Mouse (Mus musculus): ENCODE measurements around the gene Snta1. TPM values are rescaled to one million over a fixed set of nuclear protein-coding genes. Genes with fewer than 3 reads are reported as not detected.
A peak's percentile ranks its signal among the peaks of the same experiment; 100 is the strongest.

Gene Snta1
- polyA plus RNA-seq, 1 experiment from 2014 or later = 2.8 TPM

GRCm38 (mm10) chr2:154398267-154398666, 9.6 kb downstream of the Snta1 start:
- no peak for ATAC-seq (ENCODE audit: insufficient read depth, low FRiP score, low TSS enrichment)

GRCm38 (mm10) chr2:154396529-154396928, 11.4 kb downstream of the Snta1 start:
- Histone ChIP-seq H3K9ac (ENCODE audit: low read length) (no peak overlapping the region), H3K4me1 (ENCODE audit: control insufficient read depth, insufficient read depth, low read length) (no peaks in the 10 kb centered on the region), H3K27me3 (ENCODE audit: control insufficient read depth, insufficient read depth, low read length) (no peaks in the 10 kb centered on the region), H3K9me3 (ENCODE audit: control insufficient read depth, low read length) (no peaks in the 10 kb centered on the region), H3K27ac (ENCODE audit: low read depth, low read length) (no peak overlapping the region), H3K4me2 (ENCODE audit: low read depth) (no peak overlapping the region), H3K4me3 (ENCODE audit: low read depth, low read length) (no peak overlapping the region), H3K36me3 (ENCODE audit: control insufficient read depth, insufficient read depth, low read length) (no peaks in the 10 kb centered on the region)
- 88% methylated on average over 2 of the region's 2 CpGs for WGBS
- no peak for DNase-seq (ENCODE audit: low spot score)
- no peak for ATAC-seq (ENCODE audit: insufficient read depth, low FRiP score, low TSS enrichment)

More at GRCm38 (mm10) chr2:154398267-154398666, 9.6 kb downstream of the Snta1 start:
- 88% methylated on average over 7 of the region's 7 CpGs for WGBS
- H3K4me3 ChIP-seq (ENCODE audit: low read depth, low read length) = no peak overlapping the region
- H3K9ac ChIP-seq (ENCODE audit: low read length) = no peak overlapping the region
- no peaks in the 10 kb centered on the region for H3K9me3 ChIP-seq (ENCODE audit: control insufficient read depth, low read length)
- no peak for DNase-seq (ENCODE audit: low spot score)
- H3K27ac ChIP-seq (ENCODE audit: low read depth, low read length) = no peak overlapping the region
- H3K4me2 ChIP-seq (ENCODE audit: low read depth) = no peak overlapping the region
- H3K4me1 ChIP-seq (ENCODE audit: control insufficient read depth, insufficient read depth, low read length) = no peaks in the 10 kb centered on the region
- H3K36me3 ChIP-seq (ENCODE audit: control insufficient read depth, insufficient read depth, low read length) = no peaks in the 10 kb centered on the region
- H3K27me3 ChIP-seq (ENCODE audit: control insufficient read depth, insufficient read depth, low read length) = no peaks in the 10 kb centered on the region

DNA sequence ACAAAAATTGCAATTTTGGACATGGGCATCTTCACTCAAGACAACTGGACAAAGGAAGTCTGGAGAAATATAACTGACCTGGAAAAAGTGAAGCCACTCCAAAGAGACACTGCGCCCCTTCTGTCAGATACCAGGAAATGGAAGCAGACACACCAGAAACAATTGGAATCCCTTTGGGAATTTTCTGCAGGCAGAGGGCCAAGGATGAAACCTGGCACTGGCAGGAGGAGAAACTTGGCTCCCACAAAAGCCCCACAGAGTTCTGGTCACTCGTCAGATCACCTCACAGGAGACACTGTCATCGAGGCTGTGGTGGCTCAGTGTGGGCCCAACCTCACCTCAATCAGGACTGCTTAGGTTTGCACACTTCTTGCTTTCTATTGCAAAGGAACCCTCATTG, 13.3 kb downstream of the Snta1 start:
- H3K27me3 ChIP-seq (ENCODE audit: control insufficient read depth, insufficient read depth, low read length) = no peaks in the 10 kb centered on the region
- no peak overlapping the region for H3K27ac ChIP-seq (ENCODE audit: low read depth, low read length)
- H3K4me3 ChIP-seq (ENCODE audit: low read depth, low read length) = no peak overlapping the region
- no peaks in the 10 kb centered on the region for H3K4me1 ChIP-seq (ENCODE audit: control insufficient read depth, insufficient read depth, low read length)
- no peaks in the 10 kb centered on the region for H3K36me3 ChIP-seq (ENCODE audit: control insufficient read depth, insufficient read depth, low read length)
- no peaks in the 10 kb centered on the region for H3K9me3 ChIP-seq (ENCODE audit: control insufficient read depth, low read length)
- no peak overlapping the region for H3K9ac ChIP-seq (ENCODE audit: low read length)
- WGBS = 87% methylated on average over 3 of the region's 3 CpGs
- no peak for ATAC-seq (ENCODE audit: insufficient read depth, low FRiP score, low TSS enrichment)
- no peak overlapping the region for H3K4me2 ChIP-seq (ENCODE audit: low read depth)
- no peak for DNase-seq (ENCODE audit: low spot score)

DNA sequence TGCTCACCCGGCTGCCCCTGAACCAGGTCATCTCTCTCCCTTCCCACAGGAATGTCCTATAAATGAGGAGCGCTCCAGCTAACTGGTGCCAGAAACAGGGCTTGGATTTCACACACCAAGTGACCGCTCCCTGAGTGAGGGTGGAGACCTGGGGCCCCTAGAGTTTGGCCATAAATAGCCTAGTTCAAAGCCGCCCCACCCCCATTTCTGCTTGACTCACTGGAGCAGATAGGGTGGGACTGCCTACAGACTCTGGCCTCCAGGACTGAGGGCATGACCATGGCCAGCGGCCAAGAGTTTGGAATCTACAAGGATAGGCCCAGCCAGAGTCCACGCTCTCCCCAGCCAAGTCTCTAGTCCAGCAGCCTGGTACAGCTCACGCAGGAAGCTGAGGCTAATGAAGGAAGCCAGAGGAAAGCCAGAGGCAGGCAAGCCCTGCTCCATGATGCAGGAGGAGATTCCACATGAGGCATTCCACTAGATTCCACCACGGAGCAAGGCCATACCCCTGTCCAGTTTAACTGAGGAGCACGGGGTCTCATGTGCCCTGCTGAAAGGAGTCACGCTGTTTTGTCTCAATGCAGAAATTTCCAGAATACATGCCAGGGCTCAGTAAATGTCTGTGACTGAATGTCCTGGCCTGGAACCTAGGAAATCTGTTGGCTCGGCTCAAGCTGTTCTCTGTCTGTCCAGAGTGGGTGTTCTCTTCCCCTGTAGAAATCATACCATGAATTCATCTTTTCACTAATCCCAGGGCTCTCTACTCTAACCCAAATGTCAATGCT, 17.5 kb downstream of the Snta1 start:
- H3K4me2 ChIP-seq (ENCODE audit: low read depth) = no peak overlapping the region
- 77% methylated on average over 11 of the region's 11 CpGs for WGBS
- H3K4me1 ChIP-seq (ENCODE audit: control insufficient read depth, insufficient read depth, low read length) = no peaks in the 10 kb centered on the region
- H3K36me3 ChIP-seq (ENCODE audit: control insufficient read depth, insufficient read depth, low read length) = no peaks in the 10 kb centered on the region
- no peak overlapping the region for H3K9ac ChIP-seq (ENCODE audit: low read length)
- no peak for ATAC-seq (ENCODE audit: insufficient read depth, low FRiP score, low TSS enrichment)
- no peaks in the 10 kb centered on the region for H3K27me3 ChIP-seq (ENCODE audit: control insufficient read depth, insufficient read depth, low read length)
- no peak overlapping the region for H3K4me3 ChIP-seq (ENCODE audit: low read depth, low read length)
- DNase-seq (ENCODE audit: low spot score) = no peak
- H3K27ac ChIP-seq (ENCODE audit: low read depth, low read length) = no peak overlapping the region
- H3K9me3 ChIP-seq (ENCODE audit: control insufficient read depth, low read length) = no peaks in the 10 kb centered on the region

GRCm38 (mm10) chr2:154379103-154379502, 28.8 kb downstream of the Snta1 start:
- H3K4me2 ChIP-seq (ENCODE audit: low read depth) = no peak overlapping the region
- H3K9ac ChIP-seq (ENCODE audit: low read length) = no peak overlapping the region
- no peak overlapping the region for H3K27ac ChIP-seq (ENCODE audit: low read depth, low read length)
- DNase-seq (ENCODE audit: low spot score) (no peak), ATAC-seq (ENCODE audit: insufficient read depth, low FRiP score, low TSS enrichment) (no peak)
- H3K4me3 ChIP-seq (ENCODE audit: low read depth, low read length) = no peak overlapping the region
- H3K9me3 ChIP-seq (ENCODE audit: control insufficient read depth, low read length) = no peaks in the 10 kb centered on the region
- 92% methylated on average over 7 of the region's 7 CpGs for WGBS
- no peaks in the 10 kb centered on the region for H3K4me1 ChIP-seq (ENCODE audit: control insufficient read depth, insufficient read depth, low read length)
- no peaks in the 10 kb centered on the region for H3K36me3 ChIP-seq (ENCODE audit: control insufficient read depth, insufficient read depth, low read length)
- H3K27me3 ChIP-seq (ENCODE audit: control insufficient read depth, insufficient read depth, low read length) = no peaks in the 10 kb centered on the region

- ATAC-seq (ENCODE audit: insufficient read depth, low FRiP score, low TSS enrichment) = no peak
- no peaks in the 10 kb centered on the region for H3K4me1 ChIP-seq (ENCODE audit: control insufficient read depth, insufficient read depth, low read length)
- 72% methylated on average over 6 of the region's 6 CpGs for WGBS
- no peak for DNase-seq (ENCODE audit: low spot score)
- H3K27ac ChIP-seq (ENCODE audit: low read depth, low read length) = no peak overlapping the region
- H3K4me2 ChIP-seq (ENCODE audit: low read depth) = no peak overlapping the region
- no peak overlapping the region for H3K4me3 ChIP-seq (ENCODE audit: low read depth, low read length)
- no peaks in the 10 kb centered on the region for H3K9me3 ChIP-seq (ENCODE audit: control insufficient read depth, low read length)
- H3K36me3 ChIP-seq (ENCODE audit: control insufficient read depth, insufficient read depth, low read length) = no peaks in the 10 kb centered on the region
- H3K27me3 ChIP-seq (ENCODE audit: control insufficient read depth, insufficient read depth, low read length) = no peaks in the 10 kb centered on the region
- H3K9ac ChIP-seq (ENCODE audit: low read length) = no peak overlapping the region
These were observed 32.9 kb downstream of the Snta1 start for GRCm38 (mm10) chr2:154374807-154375601.

DNA sequence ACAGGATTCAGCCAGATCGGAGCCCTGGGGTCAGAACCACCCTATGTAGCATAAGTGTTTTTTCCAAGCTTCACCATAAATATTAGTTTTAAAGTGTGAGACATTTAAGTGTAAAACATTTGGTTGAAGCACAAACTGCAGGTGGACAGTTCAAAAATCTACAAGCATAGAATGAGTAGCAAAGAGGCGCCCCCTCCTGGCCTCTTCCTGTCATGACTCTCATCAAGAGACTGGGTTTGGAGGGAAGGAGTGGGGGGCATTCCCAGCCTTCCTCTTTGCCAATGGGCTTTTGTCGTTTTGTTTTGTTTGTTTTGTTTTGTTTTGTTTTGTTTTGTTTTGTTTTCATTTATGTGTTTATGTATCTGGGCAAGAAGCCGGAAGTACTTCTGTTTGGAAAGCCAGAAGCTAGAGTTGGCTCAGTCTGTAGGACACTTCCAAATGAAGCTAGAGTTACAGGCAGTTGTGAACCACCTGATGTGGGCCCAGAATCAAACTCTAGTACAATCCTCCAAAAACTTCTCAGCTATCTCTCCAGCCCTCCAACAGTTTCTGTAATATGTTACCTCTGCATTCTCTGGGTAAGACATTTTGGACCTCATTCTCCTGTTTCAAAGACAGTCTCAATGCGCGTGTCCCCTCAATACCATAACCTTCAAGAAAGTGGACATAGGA, 33.8 kb downstream of the Snta1 start:
- no peak overlapping the region for H3K27ac ChIP-seq (ENCODE audit: low read depth, low read length)
- DNase-seq (ENCODE audit: low spot score) (peak; percentile 66), ATAC-seq (ENCODE audit: insufficient read depth, low FRiP score, low TSS enrichment) (no peak)
- no peaks in the 10 kb centered on the region for H3K36me3 ChIP-seq (ENCODE audit: control insufficient read depth, insufficient read depth, low read length)
- H3K4me1 ChIP-seq (ENCODE audit: control insufficient read depth, insufficient read depth, low read length) = no peaks in the 10 kb centered on the region
- H3K4me2 ChIP-seq (ENCODE audit: low read depth) = no peak overlapping the region
- no peak overlapping the region for H3K9ac ChIP-seq (ENCODE audit: low read length)
- WGBS = 62% methylated on average over 6 of the region's 6 CpGs
- no peaks in the 10 kb centered on the region for H3K27me3 ChIP-seq (ENCODE audit: control insufficient read depth, insufficient read depth, low read length)
- H3K9me3 ChIP-seq (ENCODE audit: control insufficient read depth, low read length) = no peaks in the 10 kb centered on the region
- H3K4me3 ChIP-seq (ENCODE audit: low read depth, low read length) = no peak overlapping the region

GRCm38 (mm10) chr2:154372842-154373500, 34.9 kb downstream of the Snta1 start, which contains the start of gene Cdk5rap1:
Gene Cdk5rap1, minus strand, starts transcription at chr2:154373010.
- WGBS = 11% methylated on average over 9 of the region's 9 CpGs
- no peaks in the 10 kb centered on the region for H3K9me3 ChIP-seq (ENCODE audit: control insufficient read depth, low read length)
- H3K4me2 ChIP-seq (ENCODE audit: low read depth) = peak within 1 kb of the TSS; percentile 78
- DNase-seq (ENCODE audit: low spot score) (no peak), ATAC-seq (ENCODE audit: insufficient read depth, low FRiP score, low TSS enrichment) (peak; percentile 31)
- H3K9ac ChIP-seq (ENCODE audit: low read length) = peak within 1 kb of the TSS; percentile 95
- H3K27me3 ChIP-seq (ENCODE audit: control insufficient read depth, insufficient read depth, low read length) = no peaks in the 10 kb centered on the region
- H3K27ac ChIP-seq (ENCODE audit: low read depth, low read length) = peak within 1 kb of the TSS; percentile 58
- peak within 1 kb of the TSS; percentile 77 for H3K4me3 ChIP-seq (ENCODE audit: low read depth, low read length)
- no peaks in the 10 kb centered on the region for H3K4me1 ChIP-seq (ENCODE audit: control insufficient read depth, insufficient read depth, low read length)
- H3K36me3 ChIP-seq (ENCODE audit: control insufficient read depth, insufficient read depth, low read length) = no peaks in the 10 kb centered on the region
